Mouse (Mus musculus): ENCODE measurements around the gene Erg28.

DNA sequence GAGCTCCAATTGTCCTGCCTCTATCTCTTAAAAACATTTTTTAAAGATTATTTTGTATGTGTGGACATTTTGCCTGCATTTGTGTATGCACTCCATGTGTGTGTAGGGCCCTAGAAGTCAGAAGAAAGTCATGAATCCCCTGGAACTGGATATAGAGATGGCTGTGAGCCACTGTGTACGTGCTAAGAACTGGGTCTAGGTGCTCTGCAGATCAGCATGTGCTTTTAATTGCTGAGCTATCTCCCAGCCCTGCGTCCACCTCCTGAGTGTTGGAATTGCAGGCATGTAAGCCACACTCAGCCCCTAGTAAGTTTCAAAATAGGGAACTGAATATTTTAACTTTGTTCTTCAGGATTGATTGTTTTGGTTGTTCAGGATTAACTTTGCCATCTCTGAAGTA lies 10.2 kb upstream of the Erg28 start:
- TF ChIP-seq CTCF (IDR thresholded peaks at IDR 0.05; ENCODE audit: low read depth): no peak
- TF ChIP-seq EP300 (IDR thresholded peaks at IDR 0.05; ENCODE audit: low read depth): no peak
